Mouse (Mus musculus) liver, embryonic 14.5 days (tissue): ENCODE measurements at regions not wholly inside any gene's neighbourhood (a gene's known extent, or its start where the extent isn't known, plus 50 kb on each side); places are given as distances from the start of the nearest gene placed in this dataset.

Experiments used
- CTCF ChIP-seq: IDR thresholded peaks from 2 replicates; pipeline ENCODE4 v1.5.1; 2016; ENCODE audit warnings: antibody characterized with exemption, low read depth, control low read depth
- EP300 ChIP-seq: IDR thresholded peaks from 2 replicates; pipeline ENCODE4 v1.6.1; 2016; ENCODE audit warnings: antibody characterized with exemption, low read depth

- TF ChIP-seq CTCF, result no peak
- TF ChIP-seq EP300, result no peak
Measured at GRCm38 (mm10) chr2:95524590-95525266, 793.2 kb upstream of the Lrrc4c start.
